Mouse (Mus musculus) layer of hippocampus, adult 8-10 months (tissue): ENCODE measurements around the gene Zfp799. TPM values are rescaled to one million over a fixed set of nuclear protein-coding genes. Genes with fewer than 3 reads are reported as not detected.
A peak's percentile ranks its signal among the peaks of the same experiment; 100 is the strongest.
"Not testable (repeated sequence)": the region's sequence is repeated elsewhere in the genome, so short reads cannot be mapped to it uniquely, and the experiment has no call there.

Source experiments
- DNase-seq, 2 experiments: peaks; one replicate each; pipeline ENCODE4 v3.0.0; 2022; ENCODE audit warnings: low spot score in 2 of 2
- total RNA-seq, 4 experiments: library from RNA; stranded (reverse); gene quantifications; 2 replicates each; pipeline ENCODE4 v1.2.4; 2022

Zfp799 gene
- 10 to 100 TPM; 27.5 to 36.6 (median 30.4) TPM for total RNA-seq

DNA sequence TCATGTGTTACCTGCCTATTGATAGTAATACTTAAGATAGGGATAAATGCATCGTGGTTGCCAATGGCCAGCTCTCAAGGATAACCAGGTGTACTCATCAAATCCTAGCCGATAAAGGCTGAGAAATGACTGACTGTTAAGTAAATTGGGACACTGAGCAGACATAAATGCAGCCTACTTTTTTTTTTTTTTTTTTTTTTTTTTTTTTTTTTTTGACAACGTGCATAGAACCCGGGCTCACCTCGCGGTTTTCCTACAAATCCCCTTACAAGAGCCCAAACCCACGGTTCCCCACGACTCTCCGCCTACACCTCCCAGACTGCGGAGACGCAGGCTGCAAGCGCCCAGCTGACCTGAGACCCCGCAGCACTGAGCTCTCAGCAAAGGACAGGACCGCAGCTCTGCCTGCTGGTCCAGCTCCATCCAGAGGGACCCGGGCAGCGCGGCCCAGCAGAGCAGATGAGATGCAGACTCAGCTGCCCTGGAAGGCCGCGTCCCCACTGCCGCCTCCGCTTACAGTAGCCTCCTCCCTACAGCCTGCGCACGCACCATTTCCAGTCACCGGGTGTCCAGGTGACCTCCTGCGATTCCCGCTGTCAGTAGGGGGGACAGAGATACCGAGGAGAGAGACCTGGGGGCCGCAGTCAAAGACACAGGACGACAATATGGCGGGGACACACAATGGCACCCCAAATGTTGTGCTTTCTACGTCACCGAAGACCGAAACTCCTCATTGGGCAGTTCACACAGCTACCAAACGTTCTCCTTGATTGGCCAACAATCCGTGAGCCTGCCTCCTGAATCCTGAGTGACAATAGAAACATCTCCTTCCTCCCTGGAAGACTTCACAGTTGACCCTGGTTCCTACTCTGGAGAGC is at the start of gene Zfp799:
Gene Zfp799 (minus strand): TSS at position 722 of the 878 bp plus-strand sequence.
- peak; percentile 83 to 88 for DNase-seq

DNA sequence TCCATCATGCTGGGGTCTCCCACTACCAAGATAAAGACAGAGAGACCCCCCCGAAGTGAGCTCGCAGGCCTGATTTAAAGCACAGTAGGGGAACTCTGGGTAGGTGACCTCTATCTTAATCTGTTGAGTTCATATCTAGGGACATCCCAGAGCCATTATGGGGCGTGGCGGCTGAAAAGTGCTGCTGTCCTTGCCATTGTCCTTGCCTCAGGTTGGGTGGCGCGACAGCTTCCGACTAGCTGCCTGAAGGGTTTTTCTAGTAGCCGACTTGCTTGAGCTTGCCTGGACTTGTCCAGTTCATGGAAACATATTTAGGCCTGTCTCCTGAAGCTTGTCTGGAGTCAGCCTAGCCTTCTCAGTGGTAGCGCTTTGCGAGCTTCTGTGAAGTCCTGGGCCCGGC is 48.7 kb upstream of the Zfp799 start:
- DNase-seq = no peak

DNA sequence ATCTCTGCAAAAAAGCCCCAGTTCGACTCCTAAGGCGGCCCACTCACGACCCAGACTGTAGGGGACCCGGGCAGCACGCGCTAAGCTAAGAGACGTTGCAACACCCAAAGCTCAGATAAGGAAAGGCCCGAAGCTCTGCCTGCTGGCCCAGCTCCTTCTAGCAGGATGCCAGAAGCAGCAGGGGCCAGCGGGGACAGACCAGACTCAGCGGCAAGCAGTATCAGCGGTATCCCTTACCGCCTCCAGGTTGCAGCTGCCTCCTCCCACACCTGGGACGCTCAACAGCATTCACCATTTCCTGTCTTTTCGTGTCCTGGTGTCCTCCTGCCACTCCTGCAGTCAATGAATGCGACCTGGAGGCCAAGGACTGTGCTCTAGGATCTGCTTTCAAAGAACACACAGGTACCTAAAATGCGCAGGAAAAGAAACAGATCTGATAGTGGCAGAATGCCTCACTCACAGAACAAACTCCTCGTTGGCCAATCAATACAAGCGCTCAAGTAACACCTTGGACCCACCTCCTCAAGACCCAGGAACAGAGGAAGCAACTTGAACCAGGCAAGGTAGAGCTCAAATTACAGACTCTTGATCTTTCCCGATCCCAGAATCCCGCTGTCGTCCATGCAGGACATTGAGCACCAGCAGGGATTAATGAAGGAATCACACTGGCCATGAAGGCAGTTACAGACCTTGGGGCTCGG is 47.6 kb upstream of the Zfp799 start:
- no peak for DNase-seq

DNA sequence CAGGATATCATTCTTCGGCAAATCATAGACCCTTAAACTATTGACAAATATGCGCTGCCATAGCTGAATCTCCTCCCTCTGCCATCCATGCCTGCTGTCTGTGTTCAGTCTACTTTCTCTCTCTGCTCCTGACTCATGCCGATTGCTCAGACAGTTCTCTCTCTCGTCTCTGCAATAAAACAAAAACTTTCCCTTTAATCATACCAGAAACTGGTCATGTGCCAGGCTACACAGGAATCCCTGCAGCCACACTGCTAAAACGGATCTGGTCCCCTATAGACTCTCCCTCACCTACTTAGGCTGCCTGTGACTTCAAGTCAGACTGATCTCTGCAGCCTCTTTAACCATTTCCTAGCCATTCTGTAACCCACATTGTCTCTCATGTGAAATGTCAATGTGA is 42.6 kb upstream of the Zfp799 start:
- DNase-seq = no peak

DNA sequence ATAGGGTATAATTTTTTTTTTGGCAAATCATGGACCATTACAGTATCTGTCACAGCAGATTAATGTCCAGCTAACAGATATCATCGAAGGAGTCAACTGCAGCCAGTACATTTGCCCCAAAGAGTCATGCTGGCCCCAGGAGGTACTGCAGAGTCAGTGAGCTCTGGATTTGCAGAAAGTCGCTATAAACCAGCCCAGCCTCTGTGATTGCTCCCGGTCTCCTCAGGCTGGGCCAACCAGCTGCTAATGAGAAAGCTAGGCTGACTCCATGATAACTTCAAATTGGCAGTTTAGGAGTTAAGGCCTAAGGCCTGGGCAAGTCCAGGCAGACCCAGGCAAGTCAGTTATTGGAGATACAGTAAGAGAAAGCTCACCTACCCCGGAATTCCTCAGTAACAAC is 42.0 kb upstream of the Zfp799 start:
- DNase-seq = no peak

DNA sequence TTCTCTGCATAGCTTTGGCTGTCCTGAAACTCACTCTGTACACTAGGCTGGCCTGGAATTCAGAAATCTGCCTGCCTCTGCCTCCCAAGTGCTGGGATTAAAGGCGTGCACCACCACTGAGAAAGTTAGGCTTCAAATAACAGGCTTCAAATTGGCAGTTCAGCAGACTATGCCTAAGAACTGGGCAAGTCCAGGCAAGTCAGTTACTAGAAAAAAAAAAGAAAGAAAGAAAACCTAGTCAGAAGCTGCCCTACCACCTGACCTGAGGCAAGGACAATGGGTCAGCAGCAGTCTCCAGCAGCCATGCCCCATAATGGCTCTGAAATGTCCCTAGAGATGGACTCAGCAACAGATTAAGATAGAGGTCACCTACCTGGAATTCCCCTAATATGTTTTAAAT is 41.4 kb upstream of the Zfp799 start:
- no peak for DNase-seq

DNA sequence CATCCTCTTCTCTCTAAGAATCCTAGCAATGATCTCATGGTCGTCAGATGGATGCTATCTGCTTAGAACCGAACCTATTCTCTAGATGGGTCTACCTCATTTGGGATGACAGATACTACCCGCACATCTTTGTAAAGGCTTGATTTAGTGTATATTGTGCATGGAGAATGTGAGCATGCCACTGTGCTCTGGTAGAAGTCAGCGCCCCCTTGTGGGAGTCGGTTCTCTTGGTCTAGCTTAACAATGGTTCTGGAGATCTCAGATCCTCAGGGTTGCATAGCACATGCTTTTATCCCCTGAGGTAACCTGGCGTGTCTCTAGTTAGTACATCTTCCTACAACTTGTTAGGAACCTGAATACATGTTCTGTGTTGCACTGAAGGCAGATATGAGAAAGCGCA is 37.2 kb upstream of the Zfp799 start:
- DNase-seq = not testable (repeated sequence)

DNA sequence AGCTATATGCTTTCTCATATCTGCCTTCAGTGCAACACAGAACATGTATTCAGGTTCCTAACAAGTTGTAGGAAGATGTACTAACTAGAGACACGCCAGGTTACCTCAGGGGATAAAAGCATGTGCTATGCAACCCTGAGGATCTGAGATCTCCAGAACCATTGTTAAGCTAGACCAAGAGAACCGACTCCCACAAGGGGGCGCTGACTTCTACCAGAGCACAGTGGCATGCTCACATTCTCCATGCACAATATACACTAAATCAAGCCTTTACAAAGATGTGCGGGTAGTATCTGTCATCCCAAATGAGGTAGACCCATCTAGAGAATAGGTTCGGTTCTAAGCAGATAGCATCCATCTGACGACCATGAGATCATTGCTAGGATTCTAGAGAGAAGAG is 26.7 kb upstream of the Zfp799 start:
- not testable (repeated sequence) for DNase-seq

DNA sequence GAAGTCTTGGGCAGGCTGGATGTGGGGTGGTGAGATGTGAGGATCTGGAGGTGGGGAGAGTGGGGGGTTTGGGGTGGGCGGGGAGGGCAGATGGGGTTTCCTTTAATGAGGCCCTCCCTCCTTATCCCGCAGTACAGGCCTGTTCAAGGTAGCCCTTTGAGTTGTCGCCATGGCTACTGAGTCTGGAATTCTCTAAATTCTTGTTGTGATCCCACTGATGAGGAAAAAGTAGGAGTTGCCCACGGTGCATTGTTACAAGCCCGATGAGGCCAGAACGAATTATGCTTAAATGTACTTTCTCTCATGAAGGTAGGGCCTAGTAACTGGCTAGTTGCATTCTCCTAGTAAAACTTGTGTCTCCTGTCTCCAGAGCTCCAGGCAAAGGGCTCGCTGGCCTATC is 21.5 kb upstream of the Zfp799 start:
- DNase-seq = no peak

DNA sequence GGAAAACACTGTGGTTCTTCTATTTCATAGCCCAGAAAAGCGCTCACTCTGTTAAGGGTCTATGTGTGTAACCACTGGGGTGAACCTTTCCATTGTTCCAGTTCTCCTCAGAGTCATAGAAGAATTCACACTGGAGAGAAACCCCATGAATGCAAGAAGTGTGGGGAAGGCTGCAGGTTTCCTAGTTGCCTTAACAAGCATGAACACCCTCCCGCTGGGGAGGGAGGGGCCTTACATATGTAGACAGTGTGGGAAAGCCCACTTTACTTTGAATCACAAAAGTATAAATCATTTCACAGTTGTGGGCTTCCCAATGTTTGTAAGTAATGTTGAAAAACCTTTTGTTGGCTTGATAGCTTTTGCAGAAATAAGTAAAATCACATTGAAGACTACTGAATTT is 11.3 kb upstream of the Zfp799 start:
- no peak for DNase-seq

DNA sequence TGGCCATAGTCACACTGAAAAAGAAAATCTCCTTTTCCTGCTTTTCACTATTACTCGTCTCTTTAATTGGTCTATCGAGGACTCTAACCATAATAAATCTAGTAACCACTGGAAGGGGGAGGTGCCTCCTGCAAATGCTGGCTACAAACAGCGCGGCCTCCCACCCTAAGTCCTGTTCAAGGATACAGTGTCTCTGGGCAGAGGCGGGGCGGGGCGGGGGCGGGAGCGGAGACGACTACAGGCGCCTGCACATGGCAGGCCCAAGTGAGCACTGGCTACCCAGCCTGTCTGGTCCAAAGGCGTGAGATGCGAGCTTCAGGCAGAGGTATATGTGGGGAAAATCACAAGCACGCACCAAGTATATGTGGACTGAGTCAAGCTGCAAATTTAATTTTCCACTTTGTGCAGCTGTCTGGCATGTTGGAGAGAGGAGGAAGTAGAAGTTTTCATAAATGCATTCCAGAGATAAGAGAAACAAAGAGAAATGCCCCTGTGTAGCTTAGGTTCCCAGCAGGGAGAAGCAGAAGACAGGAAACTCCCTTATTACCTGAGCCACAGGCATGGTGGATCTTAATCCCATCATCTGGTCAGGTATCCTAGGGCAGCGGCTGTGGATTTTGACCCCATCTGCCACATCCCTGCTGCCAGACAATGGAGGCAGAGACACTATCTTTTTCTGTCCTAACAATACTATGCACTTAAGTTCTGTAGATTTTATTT is 9.2 kb upstream of the Zfp799 start:
- DNase-seq = no peak

DNA sequence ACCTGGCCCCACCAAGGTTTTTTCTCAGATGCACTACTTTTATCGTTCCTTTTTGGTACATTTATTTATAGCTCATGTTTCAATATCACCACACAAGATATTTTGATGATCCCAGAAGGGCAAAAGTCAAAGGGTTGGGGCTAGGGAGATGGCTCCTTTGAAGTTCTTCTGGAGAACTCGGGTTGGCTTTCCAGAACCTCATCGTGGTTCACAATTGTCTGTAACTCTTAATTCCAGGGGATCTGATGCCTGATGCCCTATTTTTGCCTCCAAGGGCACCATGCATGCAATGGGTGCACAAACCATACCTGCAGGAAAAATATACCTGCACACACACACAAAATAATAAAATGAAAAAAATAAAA is 339 bp upstream of the Zfp799 start:
- no peak for DNase-seq

DNA sequence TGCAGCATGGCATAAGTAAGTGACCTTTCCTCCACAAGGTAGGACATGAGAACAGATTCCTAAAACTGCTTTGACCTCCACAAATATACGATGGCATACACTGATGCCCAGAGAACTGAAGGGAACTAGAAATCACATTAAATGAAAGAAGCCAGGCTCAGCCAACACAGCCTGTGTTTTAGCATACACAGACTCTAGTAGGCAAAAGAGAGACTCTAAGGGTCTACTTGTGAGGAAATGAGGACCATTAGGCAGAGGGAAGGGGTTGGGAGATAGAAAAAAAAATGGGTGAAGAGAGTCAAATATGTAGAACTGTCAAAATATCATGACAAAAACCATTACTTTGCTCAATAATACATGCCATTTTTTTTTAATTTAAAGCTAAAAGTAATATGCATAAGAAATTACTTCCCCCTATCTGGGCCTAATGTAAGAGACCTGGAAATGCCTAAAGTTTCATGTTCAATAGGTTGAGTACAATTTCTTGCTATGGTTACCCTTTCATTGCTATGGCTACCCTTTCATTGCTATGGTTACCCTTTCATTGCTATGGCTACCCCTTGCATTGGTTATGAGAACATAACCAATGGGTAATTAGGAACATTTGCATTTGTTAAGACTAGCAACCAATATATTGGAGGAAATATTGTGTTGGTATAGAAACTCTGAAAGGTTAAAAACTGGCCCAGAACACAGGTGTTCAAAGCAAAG is 13.8 kb downstream of the Zfp799 start:
- no peak for DNase-seq

DNA sequence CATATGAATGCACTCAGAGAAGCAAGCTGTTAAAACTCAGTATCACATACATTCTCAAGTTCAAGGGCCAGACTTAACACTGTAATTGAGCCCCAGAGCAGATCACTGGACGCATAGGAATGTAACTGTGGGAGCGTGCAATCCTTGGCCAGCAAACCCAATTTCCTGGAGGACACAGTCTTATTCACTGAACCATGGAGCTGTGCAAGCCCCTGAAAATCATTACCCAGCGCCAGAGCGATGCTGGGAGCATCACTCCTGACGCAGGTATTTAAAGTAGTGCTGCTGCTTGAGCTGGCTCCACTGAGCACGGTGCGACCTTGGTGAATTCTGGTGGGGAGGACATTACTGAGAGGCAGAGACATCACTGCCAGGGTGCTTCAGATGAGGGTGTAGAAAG is 15.9 kb downstream of the Zfp799 start:
- DNase-seq = no peak

DNA sequence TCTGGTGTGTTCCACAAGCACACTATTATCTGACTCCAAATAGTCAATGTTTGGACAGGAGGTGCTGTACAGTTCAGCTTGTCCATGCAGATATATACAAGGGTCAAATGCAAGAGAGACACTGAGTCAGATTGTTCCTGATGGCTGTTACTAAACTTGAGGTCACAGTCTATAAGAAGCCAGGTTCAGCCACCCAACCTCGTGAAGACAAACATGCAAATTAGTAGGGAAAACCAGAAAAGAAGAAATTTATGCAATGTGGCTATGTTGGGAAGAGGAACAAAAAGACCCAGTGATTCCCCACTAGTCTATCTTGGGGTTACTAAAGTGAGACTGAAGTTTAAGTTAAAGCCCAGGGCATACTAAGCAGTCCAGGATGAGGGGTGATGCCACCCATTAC is 19.4 kb downstream of the Zfp799 start:
- DNase-seq = no peak

DNA sequence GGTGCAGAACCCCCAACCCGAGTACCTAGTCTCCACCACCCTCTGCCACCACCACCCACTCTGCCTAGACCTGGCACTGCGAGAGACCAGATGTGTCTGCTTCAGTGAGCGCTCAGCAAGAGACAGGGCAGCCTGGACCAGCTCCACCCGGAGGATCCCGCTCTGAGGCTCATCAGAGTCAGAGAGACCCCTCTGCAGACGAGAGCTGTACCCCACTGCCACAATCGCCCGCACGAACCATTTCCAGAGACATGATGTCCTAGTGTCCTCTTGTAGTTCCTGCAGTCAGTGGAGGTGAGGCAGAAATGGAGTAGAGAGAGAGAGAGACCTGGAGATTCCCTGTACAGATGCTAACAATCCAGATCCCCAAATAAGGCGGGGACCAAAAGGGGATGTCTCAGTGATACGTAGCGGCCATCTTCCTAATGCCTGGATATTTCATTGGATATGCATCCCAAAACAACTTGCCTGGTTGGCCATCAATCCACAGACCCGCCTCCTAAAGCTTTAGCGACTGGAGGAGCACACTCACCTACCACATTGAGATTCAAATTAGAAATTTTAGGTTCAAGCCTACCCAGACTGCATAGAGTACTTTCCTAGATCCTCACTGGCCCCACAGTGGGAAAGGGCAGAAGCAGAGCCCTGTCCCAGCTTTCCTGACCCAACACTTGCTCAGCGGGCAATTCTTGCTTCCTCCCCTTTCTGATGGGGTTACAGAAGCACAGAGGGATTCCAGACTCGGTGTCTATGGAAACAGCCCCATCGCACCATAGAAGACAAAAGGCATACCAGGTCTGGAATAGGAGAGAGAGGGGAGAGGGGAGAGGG is 20.3 kb downstream of the Zfp799 start, which contains the start of gene Zfp811:
Gene Zfp811 (minus strand): TSS at position 388 of the 831 bp plus-strand sequence.
- DNase-seq = peak; percentile 42 to 59

DNA sequence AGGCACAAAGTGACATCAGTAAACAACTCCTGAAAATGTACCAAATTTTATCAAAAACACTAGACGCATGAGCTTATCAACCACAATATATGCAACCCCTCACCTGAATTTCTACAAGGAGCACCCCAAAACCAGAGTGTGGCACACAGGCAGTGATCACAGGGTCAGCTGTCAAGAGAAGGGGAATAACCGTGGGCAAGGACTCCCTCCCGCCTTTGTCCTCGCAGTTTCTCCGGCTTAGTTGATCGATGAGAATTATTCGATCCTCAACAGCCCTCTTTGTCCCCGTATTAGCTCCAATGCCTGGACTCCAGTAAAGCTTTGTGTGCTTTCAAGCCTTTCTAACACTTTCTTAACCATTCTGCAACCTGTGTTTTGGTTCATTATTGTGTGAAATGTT is 21.1 kb downstream of the Zfp799 start:
- no peak for DNase-seq

DNA sequence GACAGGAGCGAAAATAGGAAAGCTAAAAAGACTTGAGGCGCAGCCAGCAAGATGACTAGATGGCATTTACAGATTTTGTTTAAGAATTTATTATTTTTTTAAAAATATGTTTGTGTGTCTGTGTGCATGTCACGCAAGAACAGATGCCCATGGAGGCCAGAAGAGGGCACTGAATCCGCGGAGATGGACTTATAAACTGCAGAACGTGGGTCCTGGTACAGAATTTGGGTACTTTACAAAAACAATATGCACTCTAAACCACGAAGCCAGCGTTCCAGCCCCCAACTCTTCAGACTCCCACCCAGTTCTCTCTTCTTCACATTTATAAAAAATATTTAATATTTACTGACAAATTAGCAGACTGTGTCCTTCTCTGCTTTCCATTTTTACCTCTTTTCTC is 40.8 kb downstream of the Zfp799 start:
- DNase-seq = no peak

DNA sequence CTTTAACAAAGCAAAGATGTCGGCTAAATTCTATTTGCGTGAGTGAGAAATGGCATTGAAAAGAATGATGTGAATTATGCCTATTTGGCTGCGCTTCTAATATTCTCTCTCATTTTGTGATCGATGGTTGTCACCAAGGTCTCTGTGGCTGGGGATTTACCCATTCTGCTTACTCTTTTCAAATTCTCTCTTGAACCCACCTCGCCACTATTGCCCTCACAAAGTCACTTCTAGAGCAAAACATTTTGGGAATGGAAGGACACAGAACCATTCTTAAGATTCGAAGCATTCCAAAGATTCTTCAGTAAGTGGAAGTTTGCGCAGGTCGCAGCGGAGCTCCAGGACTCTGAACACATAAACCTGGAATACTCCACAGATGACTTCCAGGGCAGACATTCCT is 41.5 kb downstream of the Zfp799 start:
- no peak for DNase-seq

DNA sequence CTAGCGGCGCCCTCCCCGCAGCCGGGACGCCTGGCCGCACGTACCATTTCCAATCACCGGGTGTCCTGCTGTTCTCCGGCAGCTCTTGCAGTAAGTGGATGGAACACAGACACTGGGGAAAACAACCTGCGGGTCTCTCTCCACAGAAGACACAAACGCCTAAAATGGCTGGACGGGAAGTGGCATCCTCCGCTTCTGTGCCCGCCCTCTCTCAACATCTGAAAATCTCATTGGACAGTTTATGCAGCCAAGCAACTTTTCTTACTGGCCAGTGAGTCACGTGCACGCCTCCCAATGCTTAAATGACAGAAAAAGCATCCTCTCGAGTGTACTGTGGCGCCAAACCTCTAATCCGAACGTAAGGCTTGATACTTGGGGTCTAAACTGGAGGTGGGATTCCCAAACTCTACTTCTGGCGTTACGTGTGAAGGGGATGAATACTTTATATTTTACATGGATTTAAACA is 41.9 kb downstream of the Zfp799 start, which contains the start of gene Zfp871:
Gene Zfp871 (minus strand): TSS at position 194 of the 466 bp plus-strand sequence.
- peak; percentile 90 to 92 for DNase-seq
